9 mouse cellular contexts compared by ENCODE assay signal in genomic region chr7:44975117-44975419, GRCm38 (mm10). TPM values are rescaled to one million over a fixed set of nuclear protein-coding genes. Genes with fewer than 3 reads are reported as not detected.
DNase-seq lines count a peak whose midpoint lies in the region; ATAC-seq and TF ChIP-seq lines count a peak whose summit lies in the region.
"Had no signal": no experiment of that assay in that cellular context is flagged by ENCODE, and none has a peak within 500 bp of the region (broad histone marks: within the 10 kb centered on the region; RNA-seq: fewer than 3 reads in every experiment).

No protein-coding gene starts in this region.

- no peak for TF ChIP-seq CTCF in midbrain, postnatal 0 days (IDR thresholded peaks at IDR 0.05)

- H3K27ac ChIP-seq in kidney, embryonic 16.5 days (ENCODE audit: low read length): peak overlapping the region; percentile 86; the same call in 1 of the 2 replicates
- peak overlapping the region; percentile 62 for H3K27ac ChIP-seq in intestine, embryonic 15.5 days
- H3K27ac ChIP-seq in midbrain, postnatal 0 days (ENCODE audit: low read depth, low read length): peak overlapping the region; percentile 91

- H3K9ac ChIP-seq in kidney, embryonic 16.5 days (replicated peaks; ENCODE audit: low read length): 0 out of 2 replicates have a peak overlapping the region, but pooled peaks have one; percentile 12
- peak overlapping the region; percentile 18; the same call in 1 of the 2 replicates for H3K9ac ChIP-seq in intestine, embryonic 15.5 days
- peak overlapping the region; percentile 66 for H3K9ac ChIP-seq in midbrain, postnatal 0 days (replicated peaks; ENCODE audit: low read length, poor library complexity, severe bottlenecking)

- H3K4me3 ChIP-seq in kidney, embryonic 16.5 days (ENCODE audit: low read length): peak overlapping the region; percentile 57; the same call in 1 of the 2 replicates
- peak overlapping the region; percentile 52 for H3K4me3 ChIP-seq in erythroblast, embryonic 14.5 days (replicated peaks)
- peak overlapping the region; percentile 47; the same call in 1 of the 2 replicates for H3K4me3 ChIP-seq in intestine, embryonic 15.5 days (replicated peaks)
- peak overlapping the region; percentile 51; the same call in 1 of the 2 replicates for H3K4me3 ChIP-seq in midbrain, postnatal 0 days (ENCODE audit: low read depth, low read length)

- no peak for DNase-seq in kidney, postnatal 36 days
- no peak for DNase-seq in midbrain, postnatal 0 days (ENCODE audit: low spot score)
- no peak for DNase-seq in c-Kit-positive CD71-positive TER-119-positive erythroid progenitor cells, embryonic 14.5 days (ENCODE audit: low spot score)
- DNase-seq in layer of hippocampus, postnatal 25 days (ENCODE audit: extremely low spot score in 1 of 2, low spot score in 1 of 2): no peak
- no peak for DNase-seq in spleen, adult 12 weeks (ENCODE audit: low spot score)

- WGBS in kidney, embryonic 16.5 days: 18% methylated on average over 6 of the region's 6 CpGs
- 18% methylated on average over 6 of the region's 6 CpGs for WGBS in intestine, embryonic 15.5 days
- 19% methylated on average over 6 of the region's 6 CpGs for WGBS in midbrain, postnatal 0 days

- peaks cover 39% of the 10 kb centered on the region for H3K36me3 ChIP-seq in kidney, embryonic 16.5 days (ENCODE audit: insufficient read depth, low read length)
- H3K36me3 ChIP-seq in erythroblast, embryonic 14.5 days (ENCODE audit: control insufficient read depth): peaks cover 48% of the 10 kb centered on the region
- H3K36me3 ChIP-seq in intestine, embryonic 15.5 days: peaks cover 38% of the 10 kb centered on the region
- H3K36me3 ChIP-seq in midbrain, postnatal 0 days (ENCODE audit: insufficient read depth, low read length): peaks cover 35% of the 10 kb centered on the region

- no peaks in the 10 kb centered on the region for H3K9me3 ChIP-seq in kidney, embryonic 16.5 days (ENCODE audit: low read length)
- no peaks in the 10 kb centered on the region for H3K9me3 ChIP-seq in erythroblast, embryonic 14.5 days (ENCODE audit: control insufficient read depth, low read length)
- no peaks in the 10 kb centered on the region for H3K9me3 ChIP-seq in intestine, embryonic 15.5 days
- no peaks in the 10 kb centered on the region for H3K9me3 ChIP-seq in midbrain, postnatal 0 days (ENCODE audit: low read length)

- H3K4me1 ChIP-seq in kidney, embryonic 16.5 days (ENCODE audit: insufficient read depth, low read length): peaks cover 19% of the 10 kb centered on the region
- H3K4me1 ChIP-seq in erythroblast, embryonic 14.5 days (ENCODE audit: control insufficient read depth): peaks cover 44% of the 10 kb centered on the region
- peaks cover 25% of the 10 kb centered on the region for H3K4me1 ChIP-seq in intestine, embryonic 15.5 days (replicated peaks)
- peaks cover 25% of the 10 kb centered on the region; the same call in 1 of the 2 replicates for H3K4me1 ChIP-seq in midbrain, postnatal 0 days (ENCODE audit: insufficient read depth, low read length)

- ATAC-seq in kidney, embryonic 16.5 days (ENCODE audit: low FRiP score, low TSS enrichment): no peak; the same call in 1 of the 2 replicates
- no peak for ATAC-seq in intestine, embryonic 15.5 days
- no peak for ATAC-seq in midbrain, postnatal 0 days (ENCODE audit: low FRiP score)

- no peaks in the 10 kb centered on the region for H3K27me3 ChIP-seq in kidney, embryonic 16.5 days (ENCODE audit: insufficient read depth, low read length)
- H3K27me3 ChIP-seq in erythroblast, embryonic 14.5 days (ENCODE audit: control insufficient read depth): peaks cover 14% of the 10 kb centered on the region
- H3K27me3 ChIP-seq in intestine, embryonic 15.5 days (replicated peaks): no peaks in the 10 kb centered on the region
- no peaks in the 10 kb centered on the region for H3K27me3 ChIP-seq in midbrain, postnatal 0 days (ENCODE audit: insufficient read depth, low read length)

- H3K4me2 ChIP-seq in kidney, embryonic 16.5 days (replicated peaks; ENCODE audit: low read depth, low read length): peak overlapping the region; percentile 76; the same call in 1 of the 2 replicates
- peak overlapping the region; percentile 76 for H3K4me2 ChIP-seq in intestine, embryonic 15.5 days (replicated peaks)
- H3K4me2 ChIP-seq in midbrain, postnatal 0 days (ENCODE audit: low read depth, low read length, poor library complexity, severe bottlenecking): peak overlapping the region; percentile 92; the same call in 1 of the 2 replicates

RNA-seq across cellular contexts. Expression of gene Cpt1c, which starts 0.4 kb away (rescaled TPM):
- 22.4 and 23.8 TPM in 2 replicates for polyA plus RNA-seq in kidney, embryonic 16.5 days (2015; fragmentation: Nextera tagmentation; extraction: Ambion mirVana)
- 0.05 and 0.07 TPM in 2 replicates for polyA plus RNA-seq in erythroblast, embryonic 14.5 days (2012)
- polyA plus RNA-seq in intestine, embryonic 15.5 days (2015; fragmentation: Nextera tagmentation; extraction: Ambion mirVana): 16.1 and 16.5 TPM in 2 replicates
- 88.1 and 90.1 TPM in 2 replicates for total RNA-seq in midbrain, postnatal 0 days (2014; rRNA removed)
- polyA plus RNA-seq in midbrain, postnatal 0 days (2015; fragmentation: Nextera tagmentation; extraction: Ambion mirVana): 54.0 and 56.9 TPM in 2 replicates
- total RNA-seq in layer of hippocampus, postnatal 25 days (2021): 100 to 1,000 TPM; 117 to 128 TPM

RNA-seq across cellular contexts. Expression of gene Prmt1, which starts 11.3 kb away (rescaled TPM):
- 681 and 701 TPM in 2 replicates for polyA plus RNA-seq in kidney, embryonic 16.5 days (2015; fragmentation: Nextera tagmentation; extraction: Ambion mirVana)
- polyA plus RNA-seq in erythroblast, embryonic 14.5 days (2012): 4.3 and 4.9 TPM in 2 replicates
- polyA plus RNA-seq in intestine, embryonic 15.5 days (2015; fragmentation: Nextera tagmentation; extraction: Ambion mirVana): 449 and 456 TPM in 2 replicates
- 218 and 285 TPM in 2 replicates for total RNA-seq in midbrain, postnatal 0 days (2014; rRNA removed)
- polyA plus RNA-seq in midbrain, postnatal 0 days (2015; fragmentation: Nextera tagmentation; extraction: Ambion mirVana): 580 and 583 TPM in 2 replicates
- 100 to 1,000 TPM; 161 to 174 TPM for total RNA-seq in layer of hippocampus, postnatal 25 days (2021)

RNA-seq across cellular contexts. Expression of gene Irf3, which starts 22.4 kb away (rescaled TPM):
- polyA plus RNA-seq in kidney, embryonic 16.5 days (2015; fragmentation: Nextera tagmentation; extraction: Ambion mirVana): 109 TPM in 2 replicates
- 10.4 and 10.6 TPM in 2 replicates for polyA plus RNA-seq in erythroblast, embryonic 14.5 days (2012)
- polyA plus RNA-seq in intestine, embryonic 15.5 days (2015; fragmentation: Nextera tagmentation; extraction: Ambion mirVana): 89.9 and 99.6 TPM in 2 replicates
- 37.2 and 40.6 TPM in 2 replicates for total RNA-seq in midbrain, postnatal 0 days (2014; rRNA removed)
- polyA plus RNA-seq in midbrain, postnatal 0 days (2015; fragmentation: Nextera tagmentation; extraction: Ambion mirVana): 25.6 and 25.9 TPM in 2 replicates
- total RNA-seq in layer of hippocampus, postnatal 25 days (2021): 10 to 100 TPM; 39.5 to 40.1 TPM

RNA-seq across cellular contexts. Expression of gene Bcl2l12, which starts 23.4 kb away (rescaled TPM):
- polyA plus RNA-seq in kidney, embryonic 16.5 days (2015; fragmentation: Nextera tagmentation; extraction: Ambion mirVana): 56.1 and 61.9 TPM in 2 replicates
- 6.1 and 6.4 TPM in 2 replicates for polyA plus RNA-seq in erythroblast, embryonic 14.5 days (2012)
- polyA plus RNA-seq in intestine, embryonic 15.5 days (2015; fragmentation: Nextera tagmentation; extraction: Ambion mirVana): 37.3 and 43.6 TPM in 2 replicates
- total RNA-seq in midbrain, postnatal 0 days (2014; rRNA removed): 7.8 and 11.4 TPM in 2 replicates
- 5.9 and 8.4 TPM in 2 replicates for polyA plus RNA-seq in midbrain, postnatal 0 days (2015; fragmentation: Nextera tagmentation; extraction: Ambion mirVana)
- 1 to 10 TPM; 1.9 to 3.4 TPM for total RNA-seq in layer of hippocampus, postnatal 25 days (2021)

RNA-seq across cellular contexts. Expression of gene Tsks, which starts 32.1 kb away (rescaled TPM):
- 0.10 and 0.24 TPM in 2 replicates for polyA plus RNA-seq in kidney, embryonic 16.5 days (2015; fragmentation: Nextera tagmentation; extraction: Ambion mirVana)
- not detected in 2 replicates for polyA plus RNA-seq in erythroblast, embryonic 14.5 days (2012)
- polyA plus RNA-seq in intestine, embryonic 15.5 days (2015; fragmentation: Nextera tagmentation; extraction: Ambion mirVana): 0.14 TPM in 1 of 2 replicates, not detected in the other
- total RNA-seq in midbrain, postnatal 0 days (2014; rRNA removed): not detected in 2 replicates
- 0.12 and 0.17 TPM in 2 replicates for polyA plus RNA-seq in midbrain, postnatal 0 days (2015; fragmentation: Nextera tagmentation; extraction: Ambion mirVana)
- 1 to 10 TPM in 1 of 2 experiments, under 1 TPM in 1; 0.73 to 1.0 TPM for total RNA-seq in layer of hippocampus, postnatal 25 days (2021)
- total RNA-seq: megakaryocyte-erythroid progenitor cell, adult 5-6 weeks had no signal

Comparison
In these comparisons a context has a peak if more than half of its experiments do, and no peak if none do; other contexts are left out.
1. H3K9ac ChIP-seq: peak in every context shown above with its lines; median percentile 66 in midbrain, postnatal 0 days; 18 in intestine, embryonic 15.5 days; 12 in kidney, embryonic 16.5 days.
2. RNA of gene Cpt1c, which starts 0.4 kb away (polyA plus RNA-seq): 54.0 to 56.9 TPM in midbrain, postnatal 0 days, 22.4 to 23.8 TPM in kidney, embryonic 16.5 days and 16.1 to 16.5 TPM in intestine, embryonic 15.5 days; 0.05 to 0.07 TPM in erythroblast, embryonic 14.5 days; every median in the first group is over 10 times any median in the second.
3. RNA of gene Prmt1, which starts 11.3 kb away (polyA plus RNA-seq): 681 to 701 TPM in kidney, embryonic 16.5 days, 580 to 583 TPM in midbrain, postnatal 0 days and 449 to 456 TPM in intestine, embryonic 15.5 days; 4.3 to 4.9 TPM in erythroblast, embryonic 14.5 days; every median in the first group is over 10 times any median in the second.
4. Peak in every context shown above with its lines, with median percentiles within 50 percentile points of each other: H3K27ac ChIP-seq, H3K4me2 ChIP-seq and H3K4me3 ChIP-seq.